Mouse (Mus musculus) kidney, postnatal 14 days (tissue): ENCODE measurements around the gene Ccnl2.
"Not testable (repeated sequence)": the region's sequence is repeated elsewhere in the genome, so short reads cannot be mapped to it uniquely, and the experiment has no call there.

Experiments used
- DNase-seq: peaks from one replicate; pipeline ENCODE4 v3.0.0; 2022; ENCODE audit warnings: mixed read lengths

The Ccnl2 gene

GRCm38 (mm10) chr4:155811929-155812664, at the start of gene Ccnl2:
Ccnl2 (plus strand) TSS chr4:155812489.
- DNase-seq, result peak; percentile 96

- DNase-seq, result no peak
These were observed 42.8 kb upstream of the Ccnl2 start for GRCm38 (mm10) chr4:155769496-155769879.

GRCm38 (mm10) chr4:155769880-155770512, 42.3 kb upstream of the Ccnl2 start:
- peak; percentile 94 for DNase-seq

GRCm38 (mm10) chr4:155770626-155771025, 41.7 kb upstream of the Ccnl2 start:
- no peak for DNase-seq

GRCm38 (mm10) chr4:155771706-155772105, 40.6 kb upstream of the Ccnl2 start:
- DNase-seq, result peak; percentile 56

- DNase-seq, result no peak
These were observed 39.5 kb upstream of the Ccnl2 start for GRCm38 (mm10) chr4:155772786-155773185.

GRCm38 (mm10) chr4:155773335-155774078, 38.8 kb upstream of the Ccnl2 start:
- no peak for DNase-seq

GRCm38 (mm10) chr4:155774280-155774754, 38.0 kb upstream of the Ccnl2 start, which contains the start of gene Vwa1:
Vwa1 (minus strand) TSS chr4:155774698.
- DNase-seq, result peak; percentile 94

- peak; percentile 85 for DNase-seq
These were observed 37.1 kb upstream of the Ccnl2 start for GRCm38 (mm10) chr4:155774971-155775740.

GRCm38 (mm10) chr4:155775855-155776254, 36.4 kb upstream of the Ccnl2 start:
- DNase-seq, result peak; percentile 67

GRCm38 (mm10) chr4:155776704-155777335, 35.5 kb upstream of the Ccnl2 start:
- DNase-seq, result no peak

- DNase-seq, result no peak
These were observed 34.5 kb upstream of the Ccnl2 start for GRCm38 (mm10) chr4:155777816-155778215.

- no peak for DNase-seq
These were observed 32.8 kb upstream of the Ccnl2 start for GRCm38 (mm10) chr4:155779498-155779897.

- DNase-seq, result peak; percentile 84
These were observed 31.4 kb upstream of the Ccnl2 start for GRCm38 (mm10) chr4:155780895-155781294.

GRCm38 (mm10) chr4:155783486-155784080, 28.7 kb upstream of the Ccnl2 start:
- DNase-seq, result no peak

GRCm38 (mm10) chr4:155784081-155784701, 28.1 kb upstream of the Ccnl2 start:
- DNase-seq, result peak; percentile 84

- no peak for DNase-seq
These were observed 27.0 kb upstream of the Ccnl2 start for GRCm38 (mm10) chr4:155785246-155785645.

- DNase-seq, result no peak
These were observed 26.5 kb upstream of the Ccnl2 start, which contains the start of gene Tmem88b for GRCm38 (mm10) chr4:155785819-155786218. Tmem88b (minus strand) TSS chr4:155785874.

GRCm38 (mm10) chr4:155788300-155788699, 24.0 kb upstream of the Ccnl2 start:
- DNase-seq, result no peak

GRCm38 (mm10) chr4:155788833-155789232, 23.5 kb upstream of the Ccnl2 start:
- not testable (repeated sequence) for DNase-seq

GRCm38 (mm10) chr4:155790021-155790489, 22.2 kb upstream of the Ccnl2 start, which contains the start of gene Ankrd65:
Ankrd65 (plus strand) TSS chr4:155790439.
- no peak for DNase-seq
